Mouse (Mus musculus): ENCODE data around the gene Eif2ak3. TPM values are rescaled to one million over a fixed set of nuclear protein-coding genes. Genes with fewer than 3 reads are reported as not detected.

Eif2ak3 gene
- total RNA-seq, 1 experiment from 2014 or later = 22.6 TPM

DNA sequence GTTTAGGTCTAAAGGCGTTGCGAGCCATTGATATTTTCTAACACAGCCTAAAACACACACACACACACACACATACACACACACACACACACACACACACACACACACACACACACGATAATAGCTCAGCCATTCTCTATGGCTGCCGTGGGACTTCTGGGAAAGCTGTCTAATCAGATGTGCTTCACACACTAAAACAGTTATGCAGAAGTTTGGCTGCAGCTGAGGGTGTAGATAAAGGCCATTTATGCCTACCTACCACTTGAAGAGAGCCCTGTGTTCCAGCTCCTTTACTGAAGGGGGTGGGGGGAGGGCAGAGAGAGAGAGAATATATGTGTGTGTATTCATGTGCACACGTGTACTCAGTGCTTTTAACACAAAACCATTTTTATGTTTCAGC lies 59.4 kb downstream of the Eif2ak3 start:
- DNase-seq = no peak

DNA sequence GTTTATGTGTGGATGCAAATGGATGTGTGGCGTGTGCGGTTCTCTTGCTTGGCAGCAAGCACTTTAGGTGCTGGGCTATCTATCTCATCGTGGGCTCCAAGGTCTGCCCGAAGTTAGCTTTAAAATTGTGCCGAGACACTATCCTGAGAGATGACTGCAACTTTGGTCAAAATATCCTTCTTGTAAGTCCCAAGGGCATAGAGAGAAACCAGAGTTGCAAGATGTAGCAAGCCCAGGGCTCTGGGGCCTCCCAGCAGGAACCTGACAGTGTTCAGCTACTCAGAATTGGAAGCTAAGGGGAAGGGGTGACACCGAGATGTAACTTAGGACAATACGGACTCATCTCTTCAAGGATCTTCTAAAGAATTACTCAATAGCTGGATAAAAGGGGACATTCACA lies 65.3 kb downstream of the Eif2ak3 start:
- no peak for DNase-seq

DNA sequence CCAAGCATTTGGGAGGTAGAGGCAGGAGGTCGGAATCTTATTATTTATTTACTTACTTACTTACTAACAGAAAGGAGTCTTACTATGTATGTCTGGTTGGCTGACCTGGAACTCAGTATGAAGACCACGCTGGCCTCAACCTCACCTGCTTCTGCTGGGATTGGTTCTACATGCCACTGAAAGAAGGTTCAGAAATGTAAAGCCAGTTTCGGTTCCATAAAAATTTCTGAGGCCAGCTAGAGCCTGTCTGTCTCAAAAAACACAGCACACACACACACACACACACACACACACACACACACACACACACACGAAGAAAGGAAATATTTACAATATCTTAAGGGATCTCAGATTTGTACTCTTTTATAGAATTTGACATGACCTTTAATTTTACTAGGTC lies 66.0 kb downstream of the Eif2ak3 start:
- no peak for DNase-seq

DNA sequence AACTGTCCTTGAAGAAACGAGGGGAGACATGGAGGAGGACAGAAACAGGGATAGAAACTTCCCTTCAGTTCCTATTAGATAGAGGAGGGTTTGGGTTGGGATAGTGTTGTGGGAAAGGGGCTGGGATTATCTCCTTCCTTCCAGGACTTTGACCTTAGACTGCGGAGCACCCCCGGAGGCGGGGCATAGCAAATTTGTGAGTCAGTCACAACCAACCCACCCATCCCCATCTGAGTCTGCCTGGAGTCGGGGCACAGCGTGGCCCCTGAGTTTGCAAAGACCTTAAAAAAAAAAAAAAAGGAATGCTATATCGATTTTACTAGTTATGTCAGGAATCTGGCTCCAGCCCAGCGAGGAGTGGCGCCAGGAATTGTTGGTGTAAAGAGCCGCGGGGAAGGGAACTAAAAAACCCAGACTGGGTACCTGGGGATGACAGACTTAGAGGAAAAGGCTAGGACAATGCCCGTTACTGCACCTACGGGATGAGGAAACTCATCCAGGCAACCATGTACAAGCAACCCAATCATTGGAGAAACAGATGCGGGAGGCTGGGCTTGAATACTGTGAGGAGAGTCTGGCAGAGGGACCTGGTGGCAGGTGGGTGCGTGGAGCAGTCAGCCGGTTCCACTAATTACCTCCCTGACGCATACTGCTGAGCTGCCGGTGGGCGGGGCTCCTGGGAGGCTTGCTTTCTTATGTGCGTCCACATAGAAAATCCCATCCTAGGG lies 67.5 kb downstream of the Eif2ak3 start:
- peak; percentile 10 for DNase-seq

DNA sequence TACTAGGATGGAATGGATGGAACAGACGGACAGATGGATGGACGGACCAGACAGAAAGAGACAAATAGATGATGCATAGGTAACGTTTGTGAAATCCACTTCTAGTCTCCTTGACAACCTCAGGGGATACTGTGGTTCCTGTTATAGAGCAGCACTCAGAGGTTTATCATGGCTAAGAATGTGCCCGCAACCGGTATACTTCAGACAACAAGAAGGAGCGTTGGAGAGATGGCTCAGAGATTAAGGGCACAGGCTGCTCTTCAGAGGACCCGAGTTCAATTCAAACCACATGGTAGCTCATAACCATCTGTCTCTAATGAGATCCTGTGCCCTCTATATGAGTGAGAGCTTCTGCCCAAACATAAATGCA lies 68.1 kb downstream of the Eif2ak3 start:
- DNase-seq = no peak

DNA sequence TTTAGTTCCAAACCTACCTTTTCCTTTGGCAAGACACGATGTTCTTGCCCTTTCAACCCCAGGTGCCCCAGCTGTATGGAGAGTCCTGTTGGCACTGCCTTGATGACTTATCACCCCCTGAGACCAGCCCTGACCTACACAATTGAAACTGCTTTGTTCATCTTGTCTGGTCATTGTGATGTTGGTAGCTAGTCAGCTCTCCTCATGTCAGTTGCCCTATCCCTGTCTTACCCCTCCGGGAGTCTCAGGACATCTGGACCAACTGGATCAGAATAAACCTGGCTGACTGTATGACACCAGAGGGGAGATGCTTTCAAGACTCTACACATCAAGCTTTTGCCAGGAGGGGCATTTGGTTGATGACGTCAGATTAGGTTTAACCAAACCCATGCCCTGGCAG lies 74.5 kb downstream of the Eif2ak3 start, which contains the start of gene Tex37:
TSS of gene Tex37 (minus strand) at position 101 of the 400 bp plus-strand sequence.
- DNase-seq = no peak

DNA sequence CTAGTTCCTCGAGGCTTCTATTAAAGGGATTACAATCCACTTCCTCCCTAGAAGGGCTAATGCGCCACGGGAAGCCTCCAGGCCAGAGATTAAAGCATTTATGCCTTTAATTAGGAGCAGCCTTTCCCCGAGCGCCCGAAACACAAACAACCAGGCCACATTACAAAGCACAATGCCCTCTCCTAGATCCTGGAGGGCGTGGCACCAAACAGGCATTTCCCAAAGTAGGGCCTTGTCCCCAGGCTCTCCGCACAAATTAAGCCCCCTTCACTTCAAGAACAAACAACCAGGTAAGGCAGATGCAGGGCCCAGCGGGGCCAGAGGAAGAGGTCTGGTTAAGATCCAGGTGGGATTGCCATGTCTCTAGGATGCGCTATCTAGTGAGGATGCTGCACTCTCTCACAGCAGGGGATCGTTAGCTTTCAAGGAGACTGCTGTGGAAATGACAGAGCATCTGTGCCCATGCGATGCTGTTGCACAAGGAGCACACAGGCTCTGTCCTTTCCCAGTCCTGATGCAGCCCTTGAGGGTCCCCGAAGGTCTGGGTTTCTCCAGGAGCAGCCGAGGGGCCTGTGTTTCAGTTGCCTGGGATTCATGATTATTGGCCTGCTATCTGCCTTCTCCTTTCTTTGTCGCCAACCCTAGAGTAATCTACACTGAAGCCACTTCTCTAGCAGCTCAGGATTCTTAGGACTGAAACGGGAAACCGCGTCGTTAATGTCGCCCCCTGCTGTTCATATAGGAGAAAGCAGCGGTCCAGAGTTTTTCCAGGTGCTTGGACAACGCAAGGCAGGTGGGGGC lies 77.2 kb downstream of the Eif2ak3 start:
- DNase-seq = peak; percentile 39

DNA sequence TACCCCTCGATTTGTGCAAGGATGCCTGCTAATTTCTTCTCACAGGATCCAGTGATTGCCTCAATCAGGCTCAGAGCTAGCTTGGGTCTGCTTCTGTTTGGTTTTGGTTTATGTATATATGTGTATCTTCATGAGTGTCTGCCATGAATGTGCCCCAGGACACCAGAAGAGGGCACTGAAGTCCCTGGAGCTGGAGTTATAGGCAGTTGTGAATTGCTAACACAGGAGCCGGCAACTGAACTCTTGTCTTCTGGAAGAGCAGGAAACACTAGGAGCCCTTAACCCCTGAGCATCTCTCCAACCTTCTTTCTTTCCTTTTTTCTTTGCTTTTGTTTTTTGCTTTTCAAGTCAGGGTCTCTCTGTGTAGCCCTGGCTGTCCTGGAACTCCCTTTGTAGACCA lies 87.5 kb downstream of the Eif2ak3 start:
- no peak for DNase-seq

DNA sequence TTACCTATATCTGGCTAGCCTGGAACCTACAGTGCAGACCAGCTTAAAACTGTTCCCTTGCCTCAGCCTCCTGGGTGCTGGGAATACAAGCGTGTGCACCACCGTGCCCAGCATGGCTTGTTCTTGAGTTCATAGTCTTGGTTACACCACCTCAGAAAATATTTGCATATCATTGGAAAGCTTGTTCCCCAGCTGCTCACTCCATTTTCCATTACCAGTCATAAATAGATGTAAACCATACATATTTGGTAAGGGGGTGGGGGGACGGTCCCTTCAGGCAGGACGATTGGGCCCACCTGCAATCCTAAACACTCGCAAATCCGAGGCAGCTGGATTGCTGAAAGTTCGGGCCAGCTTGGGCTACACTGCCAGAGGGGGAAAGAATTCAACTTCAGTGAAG lies 109.0 kb downstream of the Eif2ak3 start:
- no peak for DNase-seq

DNA sequence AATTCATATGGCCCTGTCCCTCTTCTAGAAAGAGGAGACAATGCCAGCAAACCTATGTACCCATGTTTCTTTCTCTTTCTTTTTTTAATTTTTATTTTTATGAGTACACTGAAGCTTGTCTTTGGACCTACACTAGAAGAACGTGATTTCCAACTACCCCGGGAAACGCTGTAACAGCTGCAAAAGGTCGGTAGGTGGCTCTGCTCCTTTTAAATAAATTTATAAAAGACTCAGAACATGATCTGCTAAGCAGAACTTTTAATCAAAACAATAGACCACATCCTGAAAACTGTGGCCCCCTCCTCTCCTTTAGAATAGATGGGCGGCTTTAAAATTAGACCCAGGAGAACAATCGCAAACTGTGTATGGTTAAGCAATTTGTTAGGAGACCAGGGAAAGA lies 109.7 kb downstream of the Eif2ak3 start:
- DNase-seq = no peak

Other genes starting within 250 kb of the Eif2ak3 start
- gene Rpia, start 52.3 kb upstream of the Eif2ak3 start, total RNA-seq (2021) = 22.0 and 26.2 TPM in 2 replicates
- gene Tex37, start 74.4 kb downstream of the Eif2ak3 start, total RNA-seq (2021) = not detected in 2 replicates
- gene Foxi3, start 112.0 kb downstream of the Eif2ak3 start, total RNA-seq (2021) = not detected in 2 replicates